Mouse (Mus musculus) embryonic stem cell, embryonic (primary cell): Measurements from ENCODE around the gene Rin3.

ENCODE experiments used
- CTCF ChIA-PET, 4 experiments: fragments of 300-600 bp in 2 of 4; fragments of 350-600 bp in 2 of 4; sonication (Branson Sonifier 250); formaldehyde crosslinking; loops; one replicate each; lab custom pipeline; 2022; ENCODE audit warnings: inconsistent platforms in 2 of 4; lab: Charles Lee
- POLR2A ChIA-PET, 4 experiments: fragments of 300-600 bp in 2 of 4; fragments of 350-600 bp in 2 of 4; sonication (Branson Sonifier 250); formaldehyde crosslinking; loops; one replicate each; lab custom pipeline; 2022; ENCODE audit warnings: antibody characterized with exemption in 4 of 4, inconsistent platforms in 1 of 4; lab: Charles Lee

Gene Rin3

DNA sequence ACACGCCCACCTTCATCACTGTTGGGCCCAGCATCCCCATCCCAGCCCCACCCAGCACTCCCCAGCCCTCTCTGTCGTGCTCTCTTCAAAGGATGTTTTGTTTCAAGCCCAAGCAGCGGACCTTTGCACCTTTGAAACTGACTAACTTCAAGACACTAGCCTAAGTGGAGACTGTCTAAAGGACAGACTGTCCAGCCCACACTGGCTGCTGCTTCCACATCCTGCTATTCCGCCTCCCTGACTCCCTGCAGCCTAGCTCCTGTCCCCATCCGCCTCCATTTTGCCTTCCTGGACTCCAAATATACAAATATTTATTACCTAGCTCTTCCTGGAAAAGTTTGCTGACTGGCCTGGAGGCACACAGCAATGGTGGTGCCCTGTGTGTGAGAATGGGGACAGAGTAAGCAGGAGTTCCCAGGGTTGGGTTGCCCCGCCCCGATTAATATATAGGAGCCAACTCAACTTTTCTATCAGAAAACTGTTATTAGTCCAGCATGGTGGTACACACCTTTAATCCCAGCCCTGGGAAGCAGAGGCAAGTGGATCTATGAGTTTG is 134.2 kb downstream of the Rin3 start:
- POLR2A ChIA-PET = interaction anchor here in 3 of 4 experiments (0.5 to 4.2 kb wide), 15 partner anchors 13 to 443 kb away, joined by 3 to 19 read pairs (median 4); partner anchors contain the start of genes Lgmn (in 3 of the 3) and Golga5 (in 2 of the 3)
- CTCF ChIA-PET = interaction anchor here in 2 of 4 experiments (0.6 kb wide), 2 partner anchors 283 to 1533 kb away, joined by 3 read pairs; no protein-coding TSS in a partner anchor

DNA sequence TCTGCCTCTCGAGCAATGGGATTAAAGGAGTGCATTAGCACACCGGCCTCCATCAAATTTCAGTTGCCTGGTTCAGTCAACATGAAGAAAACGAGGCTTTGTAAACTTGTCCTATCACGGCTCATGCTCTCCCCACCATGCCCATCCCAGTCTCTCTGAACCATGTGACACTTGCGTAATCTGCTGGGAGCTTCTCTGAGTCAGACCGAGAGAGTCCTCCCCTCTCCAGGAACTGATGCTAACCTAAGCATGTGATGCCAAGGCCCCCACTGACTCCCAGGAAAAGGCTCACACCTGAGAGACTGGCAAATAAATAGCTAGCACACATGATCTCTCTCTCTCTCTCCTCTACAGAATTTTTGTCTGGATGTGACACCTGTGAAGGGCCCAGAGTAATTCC is 134.9 kb downstream of the Rin3 start:
- CTCF ChIA-PET = interaction anchor here in 1 of 4 experiments (0.6 to 0.9 kb wide), 2 partner anchors 302 to 1534 kb away, joined by 3 read pairs; no protein-coding TSS in a partner anchor

DNA sequence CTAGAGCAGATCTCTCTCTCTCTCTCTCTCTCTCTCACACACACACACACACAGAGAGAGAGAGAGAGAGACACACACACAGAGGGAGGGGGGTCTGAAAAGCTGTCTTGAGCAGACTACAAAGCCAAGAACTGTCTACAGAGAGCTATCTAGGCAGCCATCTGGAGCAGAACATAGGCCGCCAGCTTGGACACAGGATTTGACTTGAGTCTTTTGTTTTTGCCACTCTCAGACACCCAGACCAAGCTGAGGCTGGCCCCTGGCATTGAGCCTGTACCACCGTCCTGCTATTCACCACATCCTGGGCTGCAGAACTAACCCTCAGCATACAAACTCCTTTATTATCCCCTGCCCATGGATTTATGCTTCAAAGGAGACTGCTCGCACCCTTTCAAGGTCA is 136.7 kb downstream of the Rin3 start:
- ChIA-PET POLR2A (interaction anchor here in 3 of 4 experiments (0.7 to 4.2 kb wide), 7 partner anchors 13 to 138 kb away, joined by 3 to 19 read pairs (median 3); partner anchors contain the start of gene Lgmn (in 2 of the 3)), CTCF (interaction anchor here in 2 of 4 experiments (0.7 to 1.0 kb wide), 3 partner anchors 49 to 283 kb away, joined by 3 to 8 read pairs (median 3); no protein-coding TSS in a partner anchor)

More for the DNA sequence above, 134.9 kb downstream of the Rin3 start:
- POLR2A ChIA-PET = interaction anchor here in 3 of 4 experiments (0.5 to 4.2 kb wide), 8 partner anchors 14 to 425 kb away, joined by 3 to 19 read pairs (median 4); partner anchors contain the start of genes Golga5 (in 1 of the 3) and Lgmn (in 1 of the 3)

DNA sequence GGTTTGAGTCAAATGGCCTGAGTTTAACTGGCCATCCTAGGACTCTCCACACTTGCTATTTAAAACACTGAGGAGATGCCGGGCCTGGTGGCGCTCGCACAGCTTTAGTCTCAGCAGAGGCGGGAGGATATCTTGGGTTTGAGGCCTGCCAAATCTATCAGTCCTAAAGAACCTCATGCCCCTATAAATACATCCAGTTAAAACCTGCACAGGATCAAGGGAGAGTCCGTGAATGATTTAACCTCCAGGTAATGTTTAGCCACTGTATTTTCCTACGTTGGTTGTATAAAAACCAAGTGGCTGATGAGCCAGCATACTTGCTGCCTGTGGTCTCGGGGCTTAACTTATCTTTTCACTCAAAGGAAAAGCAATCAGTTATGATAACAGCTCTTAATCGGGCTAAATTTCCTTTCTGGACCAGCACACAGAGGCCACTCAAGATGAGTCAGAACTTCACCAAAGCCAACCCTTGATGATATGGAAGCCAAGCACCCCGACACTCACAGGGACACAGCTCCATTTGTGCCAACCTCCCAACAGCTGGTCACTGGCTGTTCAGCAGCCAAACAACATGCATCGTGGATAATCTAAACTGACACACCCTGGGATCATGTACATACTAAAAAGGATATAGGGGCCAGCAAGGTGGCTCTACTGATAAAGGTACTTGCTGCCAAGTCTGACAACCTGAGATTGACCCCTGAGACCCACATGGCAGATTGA is 137.5 kb downstream of the Rin3 start:
- ChIA-PET POLR2A (interaction anchor here in 1 of 4 experiments (1.5 to 4.2 kb wide), 3 partner anchors 13 to 21 kb away, joined by 3 to 19 read pairs (median 5); partner anchors contain the start of gene Lgmn), CTCF (no interaction called here)

DNA sequence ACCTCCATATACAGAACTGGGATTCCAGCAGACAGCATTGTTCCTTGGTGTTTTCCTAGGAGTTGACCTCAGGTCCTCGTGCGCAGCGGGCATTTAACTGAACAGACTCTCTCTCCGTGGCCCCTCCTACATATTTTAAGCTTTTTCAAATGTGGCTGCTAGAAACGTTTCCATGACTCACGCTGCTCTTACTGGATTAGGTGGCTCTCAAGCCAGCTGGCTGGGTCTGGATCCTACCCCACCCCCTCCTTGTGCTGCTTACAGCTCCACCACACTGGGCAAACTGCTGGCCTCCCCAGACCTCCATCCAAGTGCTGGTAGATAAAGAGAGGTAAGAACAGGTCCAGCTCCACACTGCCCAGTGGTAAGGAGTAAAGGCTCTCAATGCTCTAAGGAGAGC is 139.2 kb downstream of the Rin3 start:
- ChIA-PET CTCF (interaction anchor here in 3 of 4 experiments (0.5 to 0.9 kb wide), 3 partner anchors 30 to 1449 kb away, joined by 3 to 10 read pairs (median 4); no protein-coding TSS in a partner anchor), POLR2A (interaction anchor here in 3 of 4 experiments (0.8 to 2.5 kb wide), 8 partner anchors 8 to 30 kb away, joined by 3 to 15 read pairs (median 5); partner anchors contain the start of gene Lgmn (in 3 of the 3))

DNA sequence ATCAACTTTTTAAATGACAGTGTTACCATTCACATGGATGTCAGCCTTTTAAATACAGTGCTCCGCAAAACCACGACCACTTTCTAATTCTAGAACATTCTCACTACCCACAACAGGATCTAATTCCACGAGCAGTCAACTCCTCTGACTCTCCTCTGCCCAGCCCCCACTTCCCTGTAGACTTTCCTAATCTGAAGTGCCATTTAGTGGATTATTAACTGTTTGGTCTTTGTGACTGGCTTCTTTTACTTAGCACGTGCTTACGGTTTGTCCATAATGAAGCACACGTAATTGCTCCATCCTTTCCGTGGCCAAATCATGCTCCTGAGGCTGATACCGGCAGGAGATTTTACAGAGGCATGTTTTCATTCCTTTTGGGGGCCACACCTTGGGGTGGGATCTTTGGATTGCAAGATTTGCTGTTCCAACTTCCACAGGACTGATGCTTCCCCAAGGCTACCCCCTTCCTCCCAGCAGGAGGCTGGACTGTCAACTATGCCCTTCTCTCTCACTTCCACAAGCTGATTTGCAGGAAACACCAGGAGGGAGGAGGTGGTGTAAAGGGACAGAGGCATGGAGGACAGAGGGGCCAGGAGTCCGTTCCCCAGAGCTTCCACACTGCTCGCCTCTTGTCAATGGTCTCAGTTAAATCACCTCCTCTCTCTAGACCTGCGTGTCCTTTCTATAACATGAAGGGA is 139.9 kb downstream of the Rin3 start:
- POLR2A ChIA-PET = interaction anchor here in 3 of 4 experiments (0.5 to 2.5 kb wide), 9 partner anchors 10 to 430 kb away, joined by 3 to 15 read pairs (median 3); partner anchors contain the start of gene Lgmn (in 3 of the 3)
- CTCF ChIA-PET = no interaction called here

DNA sequence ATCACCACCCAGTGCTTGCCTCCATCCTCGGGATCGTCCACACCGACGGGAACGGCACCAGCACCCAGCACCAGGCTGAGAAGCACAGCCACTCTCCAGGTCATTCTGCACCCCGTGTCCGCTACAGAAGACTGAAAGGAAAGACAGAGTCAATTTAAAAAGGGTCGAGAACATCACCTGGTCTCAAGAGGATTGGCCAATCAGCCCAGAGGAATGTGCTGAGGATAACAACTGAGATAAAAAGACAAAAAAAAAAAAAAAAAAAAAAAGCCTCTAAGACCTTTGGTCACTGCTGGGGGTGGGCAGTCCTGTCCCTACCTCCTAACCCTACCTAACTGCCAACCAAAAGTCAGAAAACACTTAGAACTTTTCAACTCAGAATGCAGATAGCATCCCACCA is 140.8 kb downstream of the Rin3 start:
- ChIA-PET POLR2A (interaction anchor here in 2 of 4 experiments (0.8 to 2.5 kb wide), 3 partner anchors 12 to 16 kb away, joined by 3 to 15 read pairs (median 12); partner anchors contain the start of gene Lgmn (in 2 of the 2)), CTCF (no interaction called here)

DNA sequence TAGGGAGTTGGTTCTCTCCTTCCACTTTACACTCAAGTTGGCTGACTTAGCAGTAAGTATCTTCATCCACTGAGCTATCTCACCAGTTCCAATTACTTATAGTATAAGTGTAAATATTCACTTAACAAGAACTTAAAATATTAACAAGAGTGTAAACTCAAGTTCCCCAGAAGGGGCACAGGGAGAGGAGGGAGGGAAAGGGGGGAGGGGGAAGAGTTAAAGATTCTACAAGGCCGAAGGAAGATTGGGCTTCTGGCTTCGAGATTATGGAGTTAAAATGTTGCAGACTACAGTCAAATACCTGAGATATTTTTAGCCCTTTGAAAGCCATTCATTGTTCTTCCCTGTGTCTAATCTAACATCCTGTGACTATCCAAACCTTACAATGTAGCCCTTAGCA is 141.6 kb downstream of the Rin3 start:
- ChIA-PET CTCF (no interaction called here), POLR2A (interaction anchor here in 1 of 4 experiments (0.8 kb wide), 1 partner anchor 11 kb away, joined by 3 read pairs; no protein-coding TSS in a partner anchor)

DNA sequence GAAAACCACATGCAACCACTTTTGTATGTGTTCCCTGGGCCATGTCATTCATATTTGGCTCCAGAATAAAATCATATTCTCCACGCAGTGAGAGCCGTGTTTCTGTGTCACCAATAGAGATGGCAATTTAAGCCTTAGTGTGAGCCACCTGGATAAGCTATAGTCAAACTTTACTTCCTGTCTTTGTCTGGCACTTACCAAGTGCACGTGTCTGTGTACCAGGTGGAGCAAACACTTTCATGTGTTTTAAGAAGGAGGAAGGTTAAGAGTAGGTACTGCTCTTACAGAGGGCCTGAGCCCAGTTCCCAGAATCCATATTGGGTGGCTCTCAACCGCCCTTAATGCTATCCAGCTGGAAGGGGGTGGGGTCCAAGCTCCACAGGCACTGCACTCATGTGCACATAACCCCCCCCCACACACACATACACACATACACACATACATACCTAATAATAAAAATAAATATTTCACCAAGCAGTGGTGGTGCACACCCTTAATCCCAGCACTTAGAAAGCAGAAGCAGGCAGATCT is 142.3 kb downstream of the Rin3 start:
- POLR2A ChIA-PET = interaction anchor here in 3 of 4 experiments (0.6 to 1.5 kb wide), 4 partner anchors 12 to 720 kb away, joined by 3 read pairs; partner anchors contain the start of gene Lgmn (in 1 of the 3)
- CTCF ChIA-PET = no interaction called here

DNA sequence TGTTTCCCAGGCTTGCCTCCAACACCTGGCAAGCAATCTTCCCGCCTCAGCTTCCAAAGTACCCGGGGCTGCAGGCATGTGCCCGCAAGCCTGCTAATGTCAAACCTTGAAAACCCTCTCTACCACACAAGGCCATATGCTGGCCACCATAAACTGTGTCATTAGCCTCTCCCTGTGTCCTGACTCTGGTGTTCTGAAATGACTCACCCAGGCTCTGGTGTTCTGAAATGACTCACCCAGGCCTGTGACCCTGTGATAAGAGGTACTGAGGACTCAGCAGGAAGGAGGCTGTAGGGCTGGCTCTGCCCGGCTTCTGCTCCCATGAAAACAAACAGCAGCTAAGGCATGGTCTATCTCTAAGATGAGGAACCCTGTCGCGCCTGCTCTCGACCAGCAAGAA is 143.4 kb downstream of the Rin3 start:
- ChIA-PET CTCF (no interaction called here), POLR2A (interaction anchor here in 2 of 4 experiments (0.6 to 1.5 kb wide), 3 partner anchors 11 to 24 kb away, joined by 3 read pairs; partner anchors contain the start of gene Lgmn (in 1 of the 2))

DNA sequence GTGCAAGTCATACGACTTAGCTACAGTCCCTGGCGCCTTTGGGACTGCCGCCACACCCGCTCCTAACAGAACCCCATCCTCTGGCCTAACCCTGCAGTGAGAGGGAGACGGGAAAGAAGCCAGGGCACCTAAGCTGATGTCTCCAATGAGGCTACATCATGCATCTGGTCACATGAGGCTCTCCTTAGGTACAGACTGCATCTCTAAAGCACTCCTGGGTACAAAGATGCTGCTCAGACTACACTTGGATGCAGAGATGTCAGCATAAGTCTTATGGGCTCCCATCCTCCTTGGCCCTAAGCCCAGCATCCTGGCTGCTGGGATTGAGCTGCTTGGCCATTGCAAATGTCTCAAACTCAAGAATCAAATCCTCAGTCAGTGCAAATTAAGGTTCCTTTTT is 146.8 kb downstream of the Rin3 start:
- ChIA-PET CTCF (interaction anchor here in 1 of 4 experiments (1.3 kb wide), 1 partner anchor 10 kb away, joined by 3 read pairs; the partner anchor contains the start of gene Lgmn), POLR2A (interaction anchor here in 1 of 4 experiments (0.9 to 1.6 kb wide), 2 partner anchors 8 to 9 kb away, joined by 6 to 7 read pairs; partner anchors contain the start of gene Lgmn)

DNA sequence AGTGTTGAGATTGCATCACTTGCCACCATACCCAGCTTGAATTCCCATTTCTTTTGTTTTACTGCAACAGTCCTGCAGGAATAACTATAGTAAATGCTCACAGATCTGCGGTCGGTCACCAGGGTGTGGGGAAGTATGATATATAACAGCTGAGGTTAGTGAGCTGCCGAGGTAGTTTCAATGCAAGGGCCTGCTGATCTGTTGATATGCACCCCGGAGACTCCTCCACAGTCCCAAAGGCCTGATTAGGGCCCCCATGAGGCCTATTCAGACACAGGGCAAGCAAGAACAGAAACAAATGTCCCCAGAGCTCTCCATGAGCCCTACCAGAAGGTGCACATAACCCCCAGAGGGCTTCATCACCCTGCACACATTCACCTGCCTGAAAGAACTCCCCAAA is 147.4 kb downstream of the Rin3 start:
- ChIA-PET CTCF (interaction anchor here in 1 of 4 experiments (1.3 kb wide), 1 partner anchor 9 kb away, joined by 3 read pairs; the partner anchor contains the start of gene Lgmn), POLR2A (interaction anchor here in 1 of 4 experiments (0.9 to 1.6 kb wide), 2 partner anchors 8 to 9 kb away, joined by 6 to 7 read pairs; partner anchors contain the start of gene Lgmn)

DNA sequence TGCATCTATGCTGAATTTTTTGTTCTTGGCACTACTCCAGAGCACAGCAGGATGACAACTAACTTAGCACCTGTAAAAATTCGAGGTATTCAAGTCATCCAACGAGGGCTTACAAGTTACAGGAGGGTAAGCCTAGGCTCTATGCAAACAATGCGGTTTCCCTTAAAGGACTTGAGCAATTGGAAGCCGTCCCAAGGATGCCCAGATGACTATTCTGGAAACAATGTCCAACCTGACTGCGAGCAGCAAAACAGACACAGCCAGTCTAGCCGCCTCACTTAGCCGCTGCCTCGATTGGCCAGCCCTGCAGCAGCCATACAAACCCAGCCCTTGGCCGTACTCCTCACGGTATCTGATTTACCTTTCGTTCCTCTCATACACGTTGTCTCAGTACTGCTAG is 149.4 kb downstream of the Rin3 start:
- ChIA-PET POLR2A (interaction anchor here in 3 of 4 experiments (0.6 to 2.6 kb wide), 5 partner anchors 10 to 37 kb away, joined by 3 to 19 read pairs (median 3); partner anchors contain the start of gene Golga5 (in 1 of the 3)), CTCF (no interaction called here)

DNA sequence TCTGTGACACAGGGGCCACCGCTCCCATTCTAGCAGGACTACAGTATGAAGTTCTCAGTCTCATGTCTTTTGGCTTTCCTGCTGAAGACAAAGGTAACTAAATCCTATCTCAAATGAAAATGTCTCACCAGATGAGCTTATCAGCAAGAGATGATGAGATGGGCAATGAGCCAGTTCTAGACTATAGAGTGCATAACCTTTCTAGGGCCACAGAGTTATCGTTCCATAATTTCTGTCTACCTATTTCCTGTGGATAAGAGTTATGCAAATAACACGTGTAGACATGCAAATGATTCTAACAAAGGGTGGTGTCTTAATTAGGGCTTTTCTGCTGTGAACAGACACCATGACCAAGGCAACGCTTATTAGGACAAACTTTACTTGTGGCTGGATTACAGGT is 151.3 kb downstream of the Rin3 start:
- CTCF ChIA-PET = interaction anchor here in 1 of 4 experiments (0.6 kb wide), 1 partner anchor 43 kb away, joined by 3 read pairs; no protein-coding TSS in a partner anchor

DNA sequence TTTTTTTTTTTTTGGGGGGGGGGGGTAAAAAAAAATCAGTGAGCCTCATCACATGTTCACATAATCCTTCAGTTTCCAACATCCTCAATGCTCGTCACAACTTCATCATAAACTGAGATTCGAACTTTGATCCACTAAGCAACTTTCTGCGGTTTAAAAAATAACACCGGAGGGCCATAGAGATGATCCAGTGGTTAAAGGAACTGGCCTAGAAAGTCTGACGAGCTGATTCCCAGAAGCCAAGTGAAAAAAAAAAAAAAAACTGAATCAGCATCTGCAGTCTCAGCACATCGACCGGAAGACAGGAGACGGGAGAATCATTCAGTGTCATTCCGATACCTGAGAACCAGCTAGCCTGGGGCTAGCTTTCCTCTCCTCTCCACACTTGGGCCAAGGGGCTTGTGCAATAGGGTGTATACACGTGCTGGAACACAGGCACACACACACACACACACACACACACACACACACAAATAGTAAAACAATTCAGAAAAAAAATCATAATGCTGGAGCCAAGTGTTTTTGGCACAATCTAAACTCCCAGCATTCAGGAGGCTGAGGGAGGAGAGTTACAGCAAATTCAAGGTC is 154.2 kb downstream of the Rin3 start:
- POLR2A ChIA-PET = interaction anchor here (0.6 to 1.4 kb wide), 4 partner anchors 11 to 241 kb away, joined by 3 read pairs; partner anchors contain the start of gene Golga5 (in 1 of the 4)

More for the DNA sequence above, 151.3 kb downstream of the Rin3 start:
- POLR2A ChIA-PET = interaction anchor here in 2 of 4 experiments (1.2 to 2.6 kb wide), 3 partner anchors 11 to 16 kb away, joined by 3 to 19 read pairs (median 3); no protein-coding TSS in a partner anchor

DNA sequence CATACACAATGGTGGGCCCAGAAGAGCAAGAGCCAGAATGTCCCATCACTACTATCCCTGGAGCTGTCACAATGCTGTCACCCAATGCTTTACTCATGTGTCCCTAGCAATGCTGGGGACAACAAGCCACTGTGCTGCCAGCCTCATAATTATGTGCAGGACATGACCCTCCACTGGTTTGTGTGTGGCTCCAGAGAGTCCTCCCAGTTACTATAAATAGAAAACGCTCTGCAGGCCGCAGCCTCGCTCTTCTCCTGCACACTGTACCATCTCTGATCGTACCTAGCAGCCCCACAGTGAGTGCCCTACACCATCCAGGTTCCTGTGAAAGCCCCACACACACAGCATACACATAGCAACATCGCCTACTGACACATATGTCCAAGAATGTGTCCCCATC is 155.1 kb downstream of the Rin3 start:
- ChIA-PET POLR2A (interaction anchor here in 1 of 4 experiments (1.2 kb wide), 1 partner anchor 20 kb away, joined by 3 read pairs; no protein-coding TSS in a partner anchor), CTCF (no interaction called here)

More for the DNA sequence above, 154.2 kb downstream of the Rin3 start:
- CTCF ChIA-PET = interaction anchor here in 1 of 4 experiments (0.6 kb wide), 1 partner anchor 9 kb away, joined by 3 read pairs; no protein-coding TSS in a partner anchor
